Mouse (Mus musculus): ENCODE data around the gene Nfib.

DNA sequence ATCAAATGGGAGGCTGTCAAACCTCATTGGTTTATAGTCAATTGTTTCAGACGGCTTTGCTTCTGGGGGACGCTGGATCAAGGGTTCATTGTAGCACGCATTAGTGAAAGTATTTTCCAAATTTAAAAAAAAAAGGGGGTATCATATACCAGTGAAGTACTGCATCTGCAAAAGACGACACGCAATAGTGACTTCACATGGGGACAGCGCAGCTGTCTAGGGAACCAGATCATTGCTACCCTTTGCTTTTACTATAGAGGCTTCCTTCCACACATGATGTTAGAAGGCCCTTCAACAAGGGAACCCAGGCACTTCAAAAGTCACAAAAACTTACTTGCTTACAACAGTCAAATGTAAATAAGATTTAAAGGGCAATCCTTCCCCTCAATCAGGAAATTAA lies 402.6 kb downstream of the Nfib start:
- TF ChIP-seq CTCF (IDR thresholded peaks at IDR 0.05) (no peak), EP300 (IDR thresholded peaks at IDR 0.05) (no peak)

Measured in lung, postnatal 0 days (tissue).